Mouse (Mus musculus): ENCODE results near the gene Kcnk6. TPM values are rescaled to one million over a fixed set of nuclear protein-coding genes. Genes with fewer than 3 reads are reported as not detected.

Gene Kcnk6
- polyA plus RNA-seq, 1 experiment = 30.6 TPM

DNA sequence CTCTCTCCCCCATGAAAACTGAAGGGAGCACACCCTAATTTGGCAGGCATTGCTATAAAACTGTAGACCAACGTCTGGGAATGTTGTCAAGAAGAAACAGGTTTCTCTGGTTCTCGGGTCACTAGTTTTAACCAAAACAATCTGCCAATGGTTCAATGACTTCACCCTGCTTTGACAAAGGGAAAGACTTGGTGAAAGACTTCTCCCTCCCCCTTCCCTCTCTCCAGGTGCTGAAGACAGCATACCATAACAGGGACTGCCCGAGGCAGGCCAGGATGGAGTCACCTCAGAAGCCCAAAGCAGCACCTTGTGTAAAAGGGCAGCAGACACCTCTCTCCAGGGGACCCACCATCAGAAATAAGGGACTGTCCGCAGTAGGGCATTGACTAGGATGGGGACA is 34.6 kb upstream of the Kcnk6 start:
- WGBS = 55% methylated on average over 4 of the region's 4 CpGs
- DNase-seq = no peak
- TF ChIP-seq CTCF (IDR thresholded peaks at IDR 0.05; ENCODE audit: insufficient read depth, low read length) = no peak
- no peak for TF ChIP-seq POLR2A (IDR thresholded peaks at IDR 0.05; ENCODE audit: borderline replicate concordance, extremely low read depth, low read depth, low read length)
- Histone ChIP-seq H3K4me3 (replicated peaks; ENCODE audit: extremely low read depth, low read depth, low read length) (no peak overlapping the region), H3K4me1 (ENCODE audit: control insufficient read depth, insufficient read depth, low read length) (peaks cover 8% of the 10 kb centered on the region)

DNA sequence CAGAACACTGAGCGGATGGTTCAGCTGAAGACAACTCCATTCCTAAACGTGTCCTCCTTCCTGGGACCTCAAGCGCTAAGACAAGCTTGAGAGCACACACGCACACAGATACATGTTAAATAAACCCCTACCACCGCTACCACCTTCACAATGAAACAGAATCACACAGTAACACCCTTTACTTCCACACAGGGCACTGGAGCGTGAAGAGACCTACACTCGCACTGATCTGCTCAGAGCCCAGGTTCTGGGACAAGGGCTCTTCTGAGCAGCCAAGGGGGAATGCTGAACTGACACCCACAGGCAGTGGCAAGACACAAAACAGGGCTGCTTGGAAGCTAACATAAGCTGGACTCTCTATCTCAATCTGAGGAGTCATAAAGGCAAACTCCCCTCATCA is 33.3 kb upstream of the Kcnk6 start:
- no peak for DNase-seq
- H3K4me1 ChIP-seq (ENCODE audit: control insufficient read depth, insufficient read depth, low read length) = no peaks in the 10 kb centered on the region; the same call in 1 of the 2 replicates
- TF ChIP-seq CTCF (IDR thresholded peaks at IDR 0.05; ENCODE audit: insufficient read depth, low read length) (no peak), POLR2A (IDR thresholded peaks at IDR 0.05; ENCODE audit: borderline replicate concordance, extremely low read depth, low read depth, low read length) (no peak)
- 72% methylated on average over 7 of the region's 7 CpGs for WGBS
- no peak overlapping the region for H3K4me3 ChIP-seq (replicated peaks; ENCODE audit: extremely low read depth, low read depth, low read length)

DNA sequence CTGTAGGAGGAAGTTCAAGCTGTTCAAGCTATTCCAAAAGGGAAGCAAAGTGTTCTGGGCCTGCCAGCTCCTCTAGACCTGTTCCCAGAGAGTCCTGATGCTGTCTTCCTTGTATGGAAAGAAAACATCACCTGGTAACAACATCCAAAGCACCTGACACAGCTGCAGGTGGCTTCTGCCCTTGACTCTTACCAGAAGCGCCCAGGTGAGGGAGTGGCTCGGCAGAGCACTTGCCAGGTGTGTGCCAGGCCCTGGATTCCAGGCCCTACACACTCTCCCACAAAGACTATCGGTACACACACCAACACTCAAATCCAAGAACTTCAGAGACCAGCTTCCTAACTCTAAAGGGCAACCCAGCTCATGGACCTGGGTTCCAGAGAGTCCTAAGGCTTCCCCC is 31.5 kb upstream of the Kcnk6 start:
- Histone ChIP-seq H3K4me1 (ENCODE audit: control insufficient read depth, insufficient read depth, low read length) (peaks cover 2% of the 10 kb centered on the region; the same call in 1 of the 2 replicates), H3K4me3 (replicated peaks; ENCODE audit: extremely low read depth, low read depth, low read length) (no peak overlapping the region)
- TF ChIP-seq POLR2A (IDR thresholded peaks at IDR 0.05; ENCODE audit: borderline replicate concordance, extremely low read depth, low read depth, low read length) (no peak), CTCF (IDR thresholded peaks at IDR 0.05; ENCODE audit: insufficient read depth, low read length) (no peak)
- DNase-seq = no peak
- 66% methylated on average over 3 of the region's 3 CpGs for WGBS

DNA sequence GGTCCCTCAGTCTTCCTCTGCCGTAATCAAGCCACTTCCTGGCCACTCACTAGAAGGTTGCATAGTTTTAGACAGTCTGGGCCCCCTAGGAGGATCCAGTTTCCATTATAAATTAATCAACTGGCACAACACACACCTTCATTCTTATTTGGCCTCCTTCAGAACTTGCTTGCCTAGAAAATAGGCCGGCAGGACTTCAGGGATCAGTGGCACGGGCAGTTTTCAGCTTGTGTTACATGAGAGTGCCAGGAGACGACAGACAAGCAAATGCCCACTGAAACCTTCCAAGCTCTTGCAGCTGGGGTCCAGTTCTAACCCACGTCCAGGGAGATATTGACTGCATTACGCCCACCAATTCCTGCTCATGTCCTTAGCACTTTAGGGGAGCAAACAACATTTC is 29.8 kb upstream of the Kcnk6 start:
- H3K4me1 ChIP-seq (ENCODE audit: control insufficient read depth, insufficient read depth, low read length) = peaks cover 7% of the 10 kb centered on the region
- H3K4me3 ChIP-seq (replicated peaks; ENCODE audit: extremely low read depth, low read depth, low read length) = no peak overlapping the region
- no peak for DNase-seq
- 48% methylated on average over 6 of the region's 6 CpGs for WGBS
- TF ChIP-seq POLR2A (IDR thresholded peaks at IDR 0.05; ENCODE audit: borderline replicate concordance, extremely low read depth, low read depth, low read length) = no peak
- TF ChIP-seq CTCF (IDR thresholded peaks at IDR 0.05; ENCODE audit: insufficient read depth, low read length) = no peak

DNA sequence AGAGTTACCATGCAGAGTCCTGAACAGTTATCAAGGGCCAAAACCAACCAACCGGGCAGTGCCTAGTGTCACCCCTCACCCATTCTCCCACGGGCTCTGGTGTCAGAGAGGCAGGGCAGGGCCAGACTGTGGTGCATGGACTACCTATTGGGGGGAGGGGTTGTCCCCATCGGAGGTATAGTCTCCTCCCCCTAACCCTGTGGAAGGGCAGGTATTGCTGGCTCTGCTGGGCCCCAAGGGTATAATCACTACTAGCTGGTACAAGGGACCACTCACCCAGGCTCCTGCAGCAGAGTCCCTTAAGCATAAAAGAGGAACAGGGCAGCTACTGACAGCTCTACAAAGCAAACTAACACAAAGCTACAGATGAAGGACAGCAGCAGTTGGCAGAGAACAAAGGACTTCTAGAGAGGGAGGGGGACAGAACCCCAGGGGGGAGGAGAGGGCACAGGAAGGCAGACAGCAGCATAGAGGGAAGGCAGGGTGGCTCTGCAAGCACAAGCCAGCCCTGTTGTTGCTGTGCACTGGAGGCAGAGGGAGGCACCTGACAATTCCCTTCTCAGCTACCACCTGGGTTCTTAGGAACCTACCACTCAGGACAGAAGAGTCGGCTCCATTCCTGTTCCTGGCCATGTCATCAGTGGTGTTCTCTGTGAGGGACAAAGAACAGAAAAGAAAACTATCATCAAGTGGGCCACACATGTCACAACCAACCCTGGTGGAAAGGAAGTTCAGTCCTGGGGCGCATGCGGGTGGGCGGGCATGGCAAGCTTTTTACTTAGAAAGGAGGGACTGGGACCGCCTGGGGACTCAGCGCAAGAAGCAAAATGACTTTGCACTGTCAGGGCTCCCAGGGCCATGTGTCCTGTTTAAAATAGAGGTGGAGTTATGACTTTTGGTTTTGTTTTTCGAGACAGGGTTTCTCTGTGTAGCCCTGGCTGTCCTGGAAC is 27.7 kb upstream of the Kcnk6 start:
- H3K4me1 ChIP-seq (ENCODE audit: control insufficient read depth, insufficient read depth, low read length) = peaks cover 10% of the 10 kb centered on the region
- TF ChIP-seq CTCF (IDR thresholded peaks at IDR 0.05; ENCODE audit: insufficient read depth, low read length) (no peak), POLR2A (IDR thresholded peaks at IDR 0.05; ENCODE audit: borderline replicate concordance, extremely low read depth, low read depth, low read length) (no peak)
- 69% methylated on average over 10 of the region's 10 CpGs for WGBS
- no peak for DNase-seq
- H3K4me3 ChIP-seq (replicated peaks; ENCODE audit: extremely low read depth, low read depth, low read length) = no peak overlapping the region

DNA sequence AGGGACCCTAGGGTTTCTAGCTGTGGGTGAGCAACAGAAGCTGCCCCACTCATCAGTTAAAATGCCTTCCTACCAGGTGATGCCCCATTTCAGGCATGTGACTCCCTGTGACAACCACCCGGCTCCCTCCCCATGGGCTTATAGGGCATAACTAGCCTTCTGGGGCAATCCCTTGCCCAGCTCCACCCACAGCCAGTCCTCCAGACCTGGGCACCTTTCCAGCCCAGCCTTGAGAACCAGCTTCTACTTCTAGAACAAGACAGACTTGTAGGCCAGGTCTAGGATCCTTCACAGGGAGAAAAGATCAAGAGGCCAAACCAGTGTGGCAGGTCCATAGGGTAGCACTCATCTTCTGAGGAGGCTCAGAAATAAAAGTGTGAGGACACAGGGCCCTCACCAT is 25.1 kb upstream of the Kcnk6 start:
- no peak for TF ChIP-seq CTCF (IDR thresholded peaks at IDR 0.05; ENCODE audit: insufficient read depth, low read length)
- no peak for TF ChIP-seq POLR2A (IDR thresholded peaks at IDR 0.05; ENCODE audit: borderline replicate concordance, extremely low read depth, low read depth, low read length)
- DNase-seq = peak; percentile 84
- 70% methylated on average over 1 of the region's 1 CpGs for WGBS
- Histone ChIP-seq H3K4me3 (replicated peaks; ENCODE audit: extremely low read depth, low read depth, low read length) (no peak overlapping the region), H3K4me1 (ENCODE audit: control insufficient read depth, insufficient read depth, low read length) (peaks cover 10% of the 10 kb centered on the region; the same call in 1 of the 2 replicates)

DNA sequence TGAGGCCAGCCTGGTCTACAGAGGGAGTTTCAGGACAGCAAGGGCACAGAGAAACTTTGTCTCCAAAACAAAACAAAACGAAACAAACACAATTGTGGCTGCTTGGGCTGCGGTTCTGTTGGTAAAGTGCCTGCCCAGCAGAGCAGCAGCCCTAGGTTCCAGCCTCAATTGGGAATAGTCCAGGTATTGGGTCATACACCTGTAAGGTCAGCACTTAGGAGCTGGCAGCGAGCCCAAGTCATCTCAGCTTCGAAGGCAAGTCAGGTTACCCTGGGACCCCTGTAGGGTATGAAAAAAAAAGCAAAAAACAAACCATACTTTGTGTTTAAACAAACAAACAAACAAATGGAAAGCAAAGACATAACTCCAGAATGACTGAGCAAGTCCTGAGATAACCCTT is 23.6 kb upstream of the Kcnk6 start:
- H3K4me3 ChIP-seq (replicated peaks; ENCODE audit: extremely low read depth, low read depth, low read length) = no peak overlapping the region
- TF ChIP-seq CTCF (IDR thresholded peaks at IDR 0.05; ENCODE audit: insufficient read depth, low read length) (no peak), POLR2A (IDR thresholded peaks at IDR 0.05; ENCODE audit: borderline replicate concordance, extremely low read depth, low read depth, low read length) (no peak)
- no peak for DNase-seq
- peaks cover 10% of the 10 kb centered on the region; the same call in 1 of the 2 replicates for H3K4me1 ChIP-seq (ENCODE audit: control insufficient read depth, insufficient read depth, low read length)
- 65% methylated on average over 4 of the region's 4 CpGs for WGBS

DNA sequence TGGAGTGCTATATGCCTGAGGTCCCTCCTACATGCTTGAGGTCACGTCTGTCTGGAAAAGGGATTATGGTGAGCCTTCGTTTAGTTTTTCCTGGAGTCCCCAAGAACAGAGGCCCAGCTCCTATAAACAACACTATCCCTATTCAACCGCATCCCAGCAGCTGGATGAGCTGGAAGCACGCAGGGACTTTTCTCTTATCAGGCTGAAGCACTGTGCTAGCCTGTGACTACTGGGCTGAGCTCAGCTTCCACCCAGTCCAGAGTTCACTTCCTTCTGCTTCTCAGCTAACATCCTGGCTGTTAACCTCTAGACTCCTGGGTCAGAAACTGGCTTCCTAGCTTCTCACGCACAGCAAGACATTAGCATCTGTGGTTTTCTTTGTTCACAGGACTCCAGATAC is 21.5 kb upstream of the Kcnk6 start:
- TF ChIP-seq CTCF (IDR thresholded peaks at IDR 0.05; ENCODE audit: insufficient read depth, low read length) (no peak), POLR2A (IDR thresholded peaks at IDR 0.05; ENCODE audit: borderline replicate concordance, extremely low read depth, low read depth, low read length) (no peak)
- WGBS = 42% methylated on average over 5 of the region's 5 CpGs
- Histone ChIP-seq H3K4me1 (ENCODE audit: control insufficient read depth, insufficient read depth, low read length) (peaks cover 8% of the 10 kb centered on the region; the same call in 1 of the 2 replicates), H3K4me3 (replicated peaks; ENCODE audit: extremely low read depth, low read depth, low read length) (no peak overlapping the region)
- no peak for DNase-seq

DNA sequence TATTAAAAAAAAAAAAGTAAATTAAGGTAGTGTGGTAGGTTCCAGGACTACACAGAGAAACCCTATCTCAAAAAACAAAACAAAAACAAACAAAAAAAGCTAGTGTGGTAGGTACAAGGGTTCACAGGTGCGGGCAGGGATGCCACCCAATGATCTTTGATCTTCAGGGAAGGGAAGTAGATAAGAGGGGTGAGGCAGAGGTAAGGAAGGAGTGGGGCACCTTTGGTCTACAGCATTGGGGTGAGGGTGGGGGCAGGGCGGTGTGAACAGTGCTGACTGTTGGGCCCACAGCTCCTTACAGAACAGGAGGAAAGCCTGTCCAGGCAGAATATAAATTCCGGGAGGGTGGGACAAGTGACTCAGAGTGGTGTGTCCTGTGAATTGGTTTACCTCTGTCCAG is 18.9 kb upstream of the Kcnk6 start:
- 64% methylated on average over 3 of the region's 3 CpGs for WGBS
- Histone ChIP-seq H3K4me1 (ENCODE audit: control insufficient read depth, insufficient read depth, low read length) (peaks cover 5% of the 10 kb centered on the region; the same call in 1 of the 2 replicates), H3K4me3 (replicated peaks; ENCODE audit: extremely low read depth, low read depth, low read length) (no peak overlapping the region)
- DNase-seq = no peak
- TF ChIP-seq CTCF (IDR thresholded peaks at IDR 0.05; ENCODE audit: insufficient read depth, low read length) = no peak
- no peak for TF ChIP-seq POLR2A (IDR thresholded peaks at IDR 0.05; ENCODE audit: borderline replicate concordance, extremely low read depth, low read depth, low read length)

All from lung, adult 2 months (tissue).